Mouse (Mus musculus): ENCODE data around the gene Gm21903.
"Not testable (repeated sequence)": the region's sequence is repeated elsewhere in the genome, so short reads cannot be mapped to it uniquely, and the experiment has no call there.

The Gm21903 gene

DNA sequence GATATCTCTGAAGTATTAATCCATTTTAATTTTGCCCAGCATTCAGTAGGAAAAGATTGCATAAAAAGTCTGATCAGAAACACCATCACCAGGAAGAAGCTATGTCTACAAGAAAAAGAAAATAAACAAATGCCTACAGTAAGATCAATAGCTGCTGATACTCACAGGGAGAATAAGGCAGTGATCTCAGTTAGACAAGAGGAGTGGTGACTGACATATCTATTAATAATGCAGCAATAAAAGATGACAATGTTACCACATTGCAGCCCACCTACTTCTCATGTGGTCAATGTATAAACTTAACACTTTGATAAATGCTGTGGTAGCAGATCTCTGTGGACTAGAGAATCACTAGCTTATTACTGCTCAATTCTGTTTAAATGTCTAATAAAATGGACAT lies at the start of gene Gm21903:
Gm21903 (minus strand) TSS at position 101 of the 400 bp plus-strand sequence.
- DNase-seq (ENCODE audit: low spot score), result no peak

GRCm38 (mm10) chr17:39076937-39077336 lies 33.8 kb upstream of the Gm21903 start, which contains the start of gene Esp23:
TSS of gene Esp23 (minus strand) at chr17:39077037.
- no peak for DNase-seq (ENCODE audit: low spot score)

GRCm38 (mm10) chr17:39063641-39064040 lies 20.5 kb upstream of the Gm21903 start:
- no peak for DNase-seq (ENCODE audit: low spot score)

DNA sequence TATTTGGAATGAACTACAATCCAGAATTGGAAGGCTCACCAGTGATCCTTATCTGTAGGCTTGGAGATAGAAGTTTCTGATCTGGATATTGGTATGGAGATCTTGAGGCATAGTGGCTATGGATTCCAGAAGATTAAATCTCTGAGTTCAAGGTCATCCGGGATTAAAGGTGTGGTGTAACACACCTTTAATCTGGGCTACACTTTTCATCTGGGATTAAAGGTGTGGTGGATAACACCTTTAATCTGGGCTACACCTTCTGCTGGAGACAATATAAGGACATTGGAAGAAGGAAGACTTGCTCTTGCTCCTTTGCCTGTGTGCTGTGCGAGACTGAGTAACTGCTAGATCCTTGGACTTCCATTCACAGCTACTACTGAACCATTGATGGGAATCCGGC lies 6.7 kb downstream of the Gm21903 start, which contains the start of gene Esp24:
Esp24 (plus strand) TSS at position 301 of the 400 bp plus-strand sequence.
- DNase-seq (ENCODE audit: low spot score), result not testable (repeated sequence)

DNA sequence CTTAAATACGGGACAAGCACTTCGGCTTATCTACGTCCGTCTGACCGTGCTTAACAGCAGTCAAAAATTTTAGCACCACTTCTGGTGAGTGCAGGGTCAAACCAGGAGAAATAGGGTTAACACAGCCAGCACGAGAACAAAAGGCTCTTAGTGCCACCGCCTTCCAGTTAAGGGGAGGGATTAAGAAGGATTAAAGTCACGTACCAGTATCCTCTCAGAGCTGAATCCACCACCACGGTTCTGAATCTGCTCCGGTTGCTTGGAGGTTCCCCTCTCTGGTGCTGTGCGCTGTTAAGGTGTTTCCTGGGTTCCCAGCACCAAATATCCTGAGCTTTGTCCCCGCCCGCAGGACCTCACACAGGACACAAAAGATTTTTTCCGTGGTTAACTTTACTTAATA lies 26.0 kb downstream of the Gm21903 start:
- DNase-seq (ENCODE audit: low spot score), result no peak

- no peak for DNase-seq (ENCODE audit: low spot score)
Observed at GRCm38 (mm10) chr17:39010675-39011638, 32.2 kb downstream of the Gm21903 start.

GRCm38 (mm10) chr17:39009846-39010245 lies 33.3 kb downstream of the Gm21903 start:
- DNase-seq (ENCODE audit: low spot score), result no peak

Data from urinary bladder, postnatal 14 days (tissue).